In the genomic region with DNA sequence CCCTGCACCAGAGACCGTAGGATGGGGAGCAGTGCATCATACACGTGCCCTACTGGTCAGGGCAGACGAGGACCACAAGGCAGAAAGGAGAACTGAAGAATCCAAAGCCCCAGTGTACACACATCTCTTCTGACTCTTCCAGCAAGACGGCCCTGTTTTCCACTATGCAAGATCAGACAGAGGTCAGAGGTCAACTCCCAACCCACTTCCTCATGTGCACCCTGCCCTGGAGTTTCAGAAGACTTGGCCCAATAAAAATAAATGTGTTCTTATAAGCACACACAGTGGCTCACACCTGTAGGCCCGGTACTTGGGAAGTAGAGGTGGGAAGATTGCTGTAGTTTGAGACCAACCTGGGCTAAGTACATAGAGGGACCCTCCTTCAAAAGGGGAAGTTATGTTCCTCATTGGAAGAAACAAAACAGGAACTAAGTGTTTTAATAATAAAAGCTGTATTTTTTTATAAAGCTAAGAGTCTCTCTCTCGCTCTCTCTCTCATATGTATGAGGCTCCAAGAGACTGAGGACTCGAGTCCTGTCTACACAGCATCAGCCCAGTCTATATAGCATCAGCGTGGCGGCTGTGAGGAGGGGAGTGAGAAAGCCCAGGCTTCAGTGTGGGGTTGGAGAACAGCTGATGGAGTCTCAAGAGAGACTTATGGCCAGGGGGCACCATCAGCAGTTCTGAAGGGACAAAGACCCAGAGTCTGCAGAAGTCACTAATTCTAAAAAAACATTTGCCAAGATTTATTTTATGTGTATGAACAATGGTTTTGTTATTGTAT, we compare ENCODE assay signal across 8 mouse cellular contexts. TPM values are rescaled to one million over a fixed set of nuclear protein-coding genes. Genes with fewer than 3 reads are reported as not detected.
DNase-seq lines count a peak whose midpoint lies in the region; ATAC-seq and TF ChIP-seq lines count a peak whose summit lies in the region.

No protein-coding gene starts in this region.

- no peak overlapping the region for H3K27ac ChIP-seq in forebrain, embryonic 15.5 days (replicated peaks)
- H3K27ac ChIP-seq in forebrain, embryonic 11.5 days (ENCODE audit: low read depth, low read length) = no peak overlapping the region
- H3K27ac ChIP-seq in embryonic facial prominence, embryonic 15.5 days (replicated peaks) = no peak overlapping the region
- no peak overlapping the region for H3K27ac ChIP-seq in layer of hippocampus, adult 2 months

- 95% methylated on average over 9 of the region's 9 CpGs for WGBS in forebrain, embryonic 15.5 days
- 95% methylated on average over 9 of the region's 9 CpGs for WGBS in forebrain, embryonic 11.5 days
- 84% methylated on average over 9 of the region's 9 CpGs for WGBS in embryonic facial prominence, embryonic 15.5 days

- no peaks in the 10 kb centered on the region for H3K9me3 ChIP-seq in forebrain, embryonic 15.5 days
- no peaks in the 10 kb centered on the region for H3K9me3 ChIP-seq in forebrain, embryonic 11.5 days (ENCODE audit: control insufficient read depth, low read length)
- no peaks in the 10 kb centered on the region for H3K9me3 ChIP-seq in embryonic facial prominence, embryonic 15.5 days (replicated peaks)

- no peak for TF ChIP-seq CTCF in layer of hippocampus, adult 2 months (conservative IDR thresholded peaks at IDR 0.05)

- H3K27me3 ChIP-seq in forebrain, embryonic 15.5 days = peaks cover 1% of the 10 kb centered on the region
- H3K27me3 ChIP-seq in forebrain, embryonic 11.5 days (ENCODE audit: control insufficient read depth, insufficient read depth, low read length) = peaks cover under 1% of the 10 kb centered on the region; the same call in 1 of the 2 replicates
- H3K27me3 ChIP-seq in embryonic facial prominence, embryonic 15.5 days = peaks cover under 1% of the 10 kb centered on the region

- peak overlapping the region; percentile 55 for H3K4me2 ChIP-seq in forebrain, embryonic 15.5 days (replicated peaks)
- H3K4me2 ChIP-seq in forebrain, embryonic 11.5 days (ENCODE audit: low read depth, low read length, severe bottlenecking) = no peak overlapping the region
- H3K4me2 ChIP-seq in embryonic facial prominence, embryonic 15.5 days (replicated peaks) = peak overlapping the region; percentile 67; the same call in 1 of the 2 replicates

- no peak for DNase-seq in forebrain, embryonic 11.5 days (ENCODE audit: low spot score)
- peak; percentile 73 for DNase-seq in 416B (ENCODE audit: low read depth)
- no peak for DNase-seq in embryo, embryonic 10 days (ENCODE audit: low spot score)
- no peak for DNase-seq in layer of hippocampus, adult 11-12 months (ENCODE audit: low spot score)
- no peak for DNase-seq in layer of hippocampus, adult 2 months (ENCODE audit: low spot score in 2 of 2)

- peaks cover 19% of the 10 kb centered on the region for H3K4me1 ChIP-seq in forebrain, embryonic 15.5 days
- H3K4me1 ChIP-seq in forebrain, embryonic 11.5 days (replicated peaks; ENCODE audit: control insufficient read depth, insufficient read depth, low read length) = peaks cover 2% of the 10 kb centered on the region; the same call in 1 of the 2 replicates
- H3K4me1 ChIP-seq in embryonic facial prominence, embryonic 15.5 days = peaks cover 12% of the 10 kb centered on the region

- H3K4me3 ChIP-seq in forebrain, embryonic 15.5 days = no peak overlapping the region
- no peak overlapping the region for H3K4me3 ChIP-seq in forebrain, embryonic 11.5 days (ENCODE audit: low read depth, low read length)
- no peak overlapping the region for H3K4me3 ChIP-seq in embryonic facial prominence, embryonic 15.5 days (replicated peaks)
- no peak overlapping the region for H3K4me3 ChIP-seq in layer of hippocampus, adult 2 months

- ATAC-seq in forebrain, embryonic 15.5 days (replicated peaks) = no peak
- no peak for ATAC-seq in forebrain, embryonic 11.5 days (replicated peaks; ENCODE audit: low FRiP score)
- ATAC-seq in embryonic facial prominence, embryonic 15.5 days (ENCODE audit: insufficient number of reproducible peaks, low FRiP score, low TSS enrichment, low read depth) = no peak
- ATAC-seq in megakaryocyte progenitor cell, adult 5-6 weeks (replicated peaks; ENCODE audit: poor library complexity) = peak; percentile 35

- peaks cover 3% of the 10 kb centered on the region; the same call in 1 of the 2 replicates for H3K36me3 ChIP-seq in forebrain, embryonic 15.5 days
- no peaks in the 10 kb centered on the region; the same call in 1 of the 2 replicates for H3K36me3 ChIP-seq in forebrain, embryonic 11.5 days (ENCODE audit: control insufficient read depth, insufficient read depth, low read length)
- peaks cover 10% of the 10 kb centered on the region for H3K36me3 ChIP-seq in embryonic facial prominence, embryonic 15.5 days

- no peak overlapping the region for H3K9ac ChIP-seq in forebrain, embryonic 15.5 days (replicated peaks)
- no peak overlapping the region for H3K9ac ChIP-seq in forebrain, embryonic 11.5 days (ENCODE audit: low read length)
- no peak overlapping the region for H3K9ac ChIP-seq in embryonic facial prominence, embryonic 15.5 days

RNA-seq across cellular contexts. Expression of a gene that starts 1.7 kb away (rescaled TPM):
- 40.2 and 45.0 TPM in 2 replicates for polyA plus RNA-seq in forebrain, embryonic 15.5 days (2015; fragmentation: Nextera tagmentation; extraction: Ambion mirVana)
- polyA plus RNA-seq in forebrain, embryonic 11.5 days (2014; fragmentation: Nextera tagmentation; extraction: Ambion mirVana) = 40.9 and 46.0 TPM in 2 replicates
- polyA plus RNA-seq in embryonic facial prominence, embryonic 15.5 days (2015; fragmentation: Nextera tagmentation; extraction: Ambion mirVana) = 37.0 and 42.9 TPM in 2 replicates
- total RNA-seq in megakaryocyte progenitor cell, adult 5-6 weeks (2015) = 36.7 and 37.1 TPM in 2 replicates
- 37.0 and 40.2 TPM in 2 replicates for total RNA-seq in megakaryocyte progenitor cell, adult 5-6 weeks (2017)
- 10 to 100 TPM; 13.5 to 15.6 TPM for total RNA-seq in layer of hippocampus, adult 2 months (2021)

RNA-seq across cellular contexts. Expression of a gene that starts 5.8 kb away (rescaled TPM):
- polyA plus RNA-seq in forebrain, embryonic 15.5 days (2015; fragmentation: Nextera tagmentation; extraction: Ambion mirVana) = 0.52 and 0.56 TPM in 2 replicates
- polyA plus RNA-seq in forebrain, embryonic 11.5 days (2014; fragmentation: Nextera tagmentation; extraction: Ambion mirVana) = 0.21 and 0.27 TPM in 2 replicates
- 0.63 and 0.71 TPM in 2 replicates for polyA plus RNA-seq in embryonic facial prominence, embryonic 15.5 days (2015; fragmentation: Nextera tagmentation; extraction: Ambion mirVana)
- not detected in 2 replicates for total RNA-seq in megakaryocyte progenitor cell, adult 5-6 weeks (2015)
- total RNA-seq in megakaryocyte progenitor cell, adult 5-6 weeks (2017) = 0.25 TPM in 1 of 2 replicates, not detected in the other
- under 1 TPM; 0.12 to 0.72 TPM for total RNA-seq in layer of hippocampus, adult 2 months (2021)

RNA-seq across cellular contexts. Expression of a gene that starts 6.3 kb away (rescaled TPM):
- 1.4 and 1.9 TPM in 2 replicates for polyA plus RNA-seq in forebrain, embryonic 15.5 days (2015; fragmentation: Nextera tagmentation; extraction: Ambion mirVana)
- 0.81 and 1.1 TPM in 2 replicates for polyA plus RNA-seq in forebrain, embryonic 11.5 days (2014; fragmentation: Nextera tagmentation; extraction: Ambion mirVana)
- polyA plus RNA-seq in embryonic facial prominence, embryonic 15.5 days (2015; fragmentation: Nextera tagmentation; extraction: Ambion mirVana) = 4.1 and 4.5 TPM in 2 replicates
- total RNA-seq in megakaryocyte progenitor cell, adult 5-6 weeks (2015) = 0.29 and 0.67 TPM in 2 replicates
- 0.24 TPM in 1 of 2 replicates, not detected in the other for total RNA-seq in megakaryocyte progenitor cell, adult 5-6 weeks (2017)
- 1 to 10 TPM in 1 of 2 experiments, under 1 TPM in 1; 0.96 to 1.1 TPM for total RNA-seq in layer of hippocampus, adult 2 months (2021)

RNA-seq across cellular contexts. Expression of a gene that starts 21.0 kb away (rescaled TPM):
- polyA plus RNA-seq in forebrain, embryonic 15.5 days (2015; fragmentation: Nextera tagmentation; extraction: Ambion mirVana) = 38.1 and 38.4 TPM in 2 replicates
- 44.0 and 47.9 TPM in 2 replicates for polyA plus RNA-seq in forebrain, embryonic 11.5 days (2014; fragmentation: Nextera tagmentation; extraction: Ambion mirVana)
- polyA plus RNA-seq in embryonic facial prominence, embryonic 15.5 days (2015; fragmentation: Nextera tagmentation; extraction: Ambion mirVana) = 26.1 and 28.8 TPM in 2 replicates
- 43.9 and 47.7 TPM in 2 replicates for total RNA-seq in megakaryocyte progenitor cell, adult 5-6 weeks (2015)
- 31.4 and 48.0 TPM in 2 replicates for total RNA-seq in megakaryocyte progenitor cell, adult 5-6 weeks (2017)
- 10 to 100 TPM; 99.9 TPM for total RNA-seq in layer of hippocampus, adult 2 months (2021)

RNA-seq across cellular contexts. Expression of a gene that starts 43.6 kb away (rescaled TPM):
- 33.4 and 37.2 TPM in 2 replicates for polyA plus RNA-seq in forebrain, embryonic 15.5 days (2015; fragmentation: Nextera tagmentation; extraction: Ambion mirVana)
- 51.0 and 52.2 TPM in 2 replicates for polyA plus RNA-seq in forebrain, embryonic 11.5 days (2014; fragmentation: Nextera tagmentation; extraction: Ambion mirVana)
- 33.6 and 35.0 TPM in 2 replicates for polyA plus RNA-seq in embryonic facial prominence, embryonic 15.5 days (2015; fragmentation: Nextera tagmentation; extraction: Ambion mirVana)
- total RNA-seq in megakaryocyte progenitor cell, adult 5-6 weeks (2015) = 27.1 and 28.4 TPM in 2 replicates
- total RNA-seq in megakaryocyte progenitor cell, adult 5-6 weeks (2017) = 9.5 and 16.8 TPM in 2 replicates
- 10 to 100 TPM; 33.2 to 40.1 TPM for total RNA-seq in layer of hippocampus, adult 2 months (2021)
